Mouse (Mus musculus) hindlimb bud, embryonic 11.5 days (tissue): ENCODE data around the gene Zfp667.
A peak's percentile ranks its signal among the peaks of the same experiment; 100 is the strongest.
"Not testable (repeated sequence)": the region's sequence is repeated elsewhere in the genome, so short reads cannot be mapped to it uniquely, and the experiment has no call there.

Source experiments
- DNase-seq: peaks from one replicate; pipeline ENCODE4 v3.0.0-alpha.2; 2012; ENCODE audit warnings: low read depth, low spot score; ENCODE audit errors: extremely low spot score

The Zfp667 gene

DNA sequence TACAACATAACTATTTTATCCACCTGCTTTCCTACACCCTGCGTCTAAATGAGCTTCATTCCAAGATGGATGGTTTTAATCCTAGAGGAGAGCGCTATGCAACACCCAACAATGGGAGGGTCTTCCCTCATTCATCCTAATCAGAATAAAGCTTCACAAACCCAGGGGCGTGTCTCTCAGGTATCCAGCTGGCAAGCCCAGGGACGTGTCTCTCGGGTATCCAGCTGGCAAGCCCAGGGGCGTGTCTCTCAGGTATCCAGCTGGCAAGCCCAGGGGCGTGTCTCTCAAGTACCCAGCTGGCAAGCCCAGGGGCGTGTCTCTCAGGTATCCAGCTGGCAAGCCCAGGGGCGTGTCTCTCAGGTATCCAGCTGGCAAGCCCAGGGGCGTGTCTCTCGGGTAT lies 14.4 kb downstream of the Zfp667 start:
- DNase-seq = not testable (repeated sequence)

- DNase-seq = no peak
Observed at GRCm38 (mm10) chr7:6330458-6331232, 44.3 kb downstream of the Zfp667 start.

GRCm38 (mm10) chr7:6331233-6331956 lies 45.0 kb downstream of the Zfp667 start, which contains the start of gene Zfp583:
Zfp583 (minus strand) TSS chr7:6331285.
- DNase-seq = peak; percentile 42

DNA sequence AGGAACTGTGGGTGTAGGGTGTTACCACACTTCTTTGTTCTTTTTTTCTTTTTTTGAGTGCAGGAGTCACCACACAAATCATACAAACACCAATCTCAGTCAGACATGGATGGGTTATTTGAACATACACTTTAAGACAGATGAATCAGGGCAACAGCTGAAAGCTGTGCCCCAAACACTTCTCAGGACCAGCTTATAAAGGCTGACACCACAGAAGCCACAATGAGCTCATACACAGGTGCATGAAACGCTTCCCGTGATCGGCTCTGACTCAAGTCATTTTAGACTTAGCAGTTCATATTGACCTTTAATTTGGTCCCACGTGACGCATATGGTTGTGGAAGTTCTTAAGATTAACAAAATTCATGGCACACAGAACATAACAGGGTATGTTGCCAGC lies 53.5 kb downstream of the Zfp667 start:
- no peak for DNase-seq

DNA sequence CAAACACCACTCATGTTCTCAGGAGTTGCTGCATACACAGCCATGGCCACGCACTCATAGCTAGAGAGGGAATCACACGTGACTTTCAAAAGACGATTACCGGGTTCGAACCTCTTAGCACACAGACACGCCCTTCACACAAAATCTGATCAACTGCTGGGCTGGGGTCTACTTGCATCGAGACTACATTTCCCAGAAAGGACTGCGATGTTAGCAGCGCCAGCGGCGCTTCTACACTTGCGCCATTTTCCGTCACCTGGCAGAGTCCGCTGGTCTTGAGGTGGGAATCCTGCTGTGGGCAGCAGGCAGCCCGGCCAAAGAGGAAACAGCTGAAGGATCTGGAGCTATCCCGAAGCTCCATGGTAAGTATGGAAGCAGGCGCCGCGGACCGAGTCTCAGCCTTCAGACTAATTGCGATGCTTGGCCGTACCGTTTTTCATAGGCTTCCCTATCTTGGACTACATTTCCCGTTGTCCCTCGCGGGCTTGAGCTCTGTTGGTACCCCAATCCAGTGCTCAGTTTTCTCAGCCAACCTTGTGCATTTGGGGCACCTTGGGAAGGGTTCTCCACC lies 57.2 kb downstream of the Zfp667 start, which contains the start of gene Gm3854:
Gene Gm3854 (plus strand): TSS at position 259 of the 571 bp plus-strand sequence.
- DNase-seq = peak; percentile 77

DNA sequence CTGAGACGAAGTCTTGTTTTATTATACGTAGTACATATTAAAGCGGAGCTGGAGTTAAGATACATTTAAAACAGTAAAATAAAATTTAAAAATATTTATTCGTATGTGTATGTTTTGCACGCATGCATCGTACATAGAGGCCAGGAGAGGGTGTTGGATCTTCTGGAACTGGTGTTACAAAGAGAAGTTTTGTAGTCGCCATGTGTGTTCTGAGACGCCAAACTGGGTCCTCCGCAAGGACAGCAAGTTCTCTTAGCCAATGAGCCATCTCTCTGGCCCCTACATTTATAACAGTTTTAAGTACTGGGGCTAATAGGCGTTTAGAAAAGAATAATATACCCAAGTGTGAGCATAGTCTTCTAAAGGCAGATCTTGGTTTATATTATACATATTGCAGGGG lies 57.7 kb downstream of the Zfp667 start:
- DNase-seq = no peak
